Mouse (Mus musculus): ENCODE measurements around the gene Serpini1. TPM values are rescaled to one million over a fixed set of nuclear protein-coding genes. Genes with fewer than 3 reads are reported as not detected.

Serpini1 gene
- 1.5 and 1.7 TPM in 2 replicates for total RNA-seq (2023)

DNA sequence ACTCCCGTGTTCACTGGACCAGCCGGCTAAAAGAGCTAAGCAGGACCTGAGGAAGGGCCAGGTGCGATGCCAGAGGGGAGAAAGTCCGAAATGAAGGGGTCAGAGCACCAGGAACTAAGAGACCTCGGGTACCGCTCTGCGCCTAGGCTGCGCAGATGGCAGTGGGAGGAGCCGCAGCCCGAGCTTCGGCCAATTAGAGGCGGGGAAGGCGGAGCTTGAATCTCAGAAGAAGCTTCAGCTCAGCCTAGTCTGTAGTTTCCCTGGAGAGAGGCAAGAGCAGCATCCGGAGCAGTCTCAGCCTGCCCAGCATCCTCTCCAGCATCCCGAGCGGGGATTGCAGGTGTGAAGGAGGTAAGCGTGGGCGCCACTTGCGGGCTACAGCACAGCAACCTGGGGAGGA is at the start of gene Serpini1:
Gene Serpini1 (plus strand): TSS at position 256 of the 400 bp plus-strand sequence.

DNA sequence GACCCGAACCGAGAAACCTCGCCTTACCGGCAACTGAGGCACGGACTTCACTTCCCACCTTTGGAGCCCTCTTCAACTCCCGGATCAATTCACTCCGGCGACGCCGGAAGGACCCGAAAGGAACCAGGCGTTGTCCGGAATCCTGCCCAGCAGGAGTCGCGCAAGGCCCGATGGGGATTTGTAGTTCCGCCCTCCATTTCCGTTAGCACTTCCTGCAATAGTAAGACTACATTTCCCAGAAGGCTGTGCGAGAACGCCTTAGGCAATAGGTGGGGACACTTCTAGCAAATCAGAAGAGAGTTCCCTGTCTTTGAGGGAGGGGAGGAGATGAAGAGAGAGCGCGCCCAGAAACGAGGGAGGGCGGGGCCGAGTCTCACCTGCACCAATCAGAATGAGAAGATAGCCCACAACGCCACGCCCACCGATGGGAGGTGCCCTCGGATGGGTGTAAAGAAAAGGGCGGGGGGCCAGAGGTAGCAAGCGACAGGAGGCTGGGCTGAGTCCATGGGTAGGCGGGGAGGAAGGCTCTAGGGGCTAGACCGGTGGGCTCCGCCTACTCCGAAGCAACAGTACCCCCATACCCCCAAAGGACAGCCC is 554 bp upstream of the Serpini1 start, which contains the start of gene Pdcd10:
Gene Pdcd10 (minus strand): TSS at position 162 of the 597 bp plus-strand sequence.

Other genes with a start within 250 kb of the Serpini1 start
- gene Wdr49, start 75.4 kb upstream of the Serpini1 start, total RNA-seq (2023), result 0.29 and 0.66 TPM in 2 replicates
- 91.6 and 94.1 TPM in 2 replicates for gene Pdcd10, start 691 bp upstream of the Serpini1 start, total RNA-seq (2023)
- not detected in 2 replicates for gene Gm29133, start 190.7 kb downstream of the Serpini1 start, total RNA-seq (2023)